Mouse (Mus musculus) erythroblast, adult 5-6 weeks (primary cell): ENCODE results near the gene Vwa5a. TPM values are rescaled to one million over a fixed set of nuclear protein-coding genes. Genes with fewer than 3 reads are reported as not detected.
A peak's percentile ranks its signal among the peaks of the same experiment; 100 is the strongest.

Experiments
- ATAC-seq: replicated peaks from 2 replicates; pipeline ENCODE4 v1.8.0; 2016; ENCODE audit warnings: moderate number of reproducible peaks, mild to moderate bottlenecking, moderate TSS enrichment, inconsistent platforms; ENCODE audit not compliant: poor library complexity, low FRiP score, severe bottlenecking
- total RNA-seq, 2 experiments: library from RNA; stranded (forward) in 1 of 2; stranded (reverse) in 1 of 2; fragments of 150-400 nt in 1 of 2; fragments of 200-764, 138-1000 nt in 1 of 2; gene quantifications; 2 replicates each; pipeline versions ENCODE4 v1.2.3 to v1.2.4; 2015 to 2017; ENCODE audit warnings: low replicate concordance in 2 of 2

The Vwa5a gene
- total RNA-seq (2015; ENCODE audit: low replicate concordance) (24.4 and 37.2 TPM in 2 replicates), total RNA-seq (2017; ENCODE audit: low replicate concordance) (38.8 and 52.7 TPM in 2 replicates)

- 0 out of 2 replicates have a peak, but pooled peaks have one; percentile 58 for ATAC-seq
Observed at GRCm38 (mm10) chr9:38718102-38718501, at the start of gene Vwa5a. TSS of gene Vwa5a (plus strand) at chr9:38718268.

DNA sequence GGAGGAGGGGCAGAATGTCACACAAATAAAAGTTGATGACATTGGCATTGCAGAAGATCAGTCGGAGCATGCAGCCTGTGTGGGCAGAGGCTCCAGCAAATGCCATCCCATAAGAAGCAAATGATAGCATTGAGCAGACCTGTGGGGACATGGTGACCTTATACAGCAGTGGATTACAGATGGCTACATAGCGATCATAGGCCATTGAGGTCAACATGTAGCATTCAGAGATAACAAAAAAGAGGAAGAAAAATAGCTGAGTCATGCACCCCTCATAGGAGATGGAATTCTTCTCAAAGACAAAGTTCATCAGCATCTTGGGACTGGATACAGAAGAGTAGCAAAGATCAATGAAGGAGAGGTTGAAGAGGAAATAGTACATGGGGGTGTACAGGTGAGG is 45.2 kb upstream of the Vwa5a start:
- no peak for ATAC-seq

DNA sequence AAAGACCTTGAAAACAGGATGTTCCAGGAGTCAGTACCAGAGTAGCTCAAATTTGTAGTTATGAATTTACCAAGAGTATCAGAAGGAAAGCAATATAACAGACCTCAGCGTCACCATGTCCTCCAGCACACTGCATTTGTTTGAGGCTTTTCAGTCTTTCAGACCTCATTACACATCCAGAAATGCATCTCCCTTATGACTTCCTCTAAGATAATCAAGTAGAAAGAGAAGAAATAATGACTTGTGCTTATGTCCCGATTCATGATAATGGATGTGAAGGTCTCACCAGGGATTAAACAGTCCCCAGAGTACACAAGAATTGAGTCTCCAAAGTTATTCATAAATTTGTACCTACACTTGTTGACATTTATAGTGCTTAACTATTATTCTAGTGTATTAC is 43.6 kb upstream of the Vwa5a start, which contains the start of gene Olfr918:
TSS of gene Olfr918 (minus strand) at position 101 of the 400 bp plus-strand sequence.
- no peak for ATAC-seq

GRCm38 (mm10) chr9:38718927-38719441 is 916 bp downstream of the Vwa5a start:
- ATAC-seq, result peak; percentile 96

DNA sequence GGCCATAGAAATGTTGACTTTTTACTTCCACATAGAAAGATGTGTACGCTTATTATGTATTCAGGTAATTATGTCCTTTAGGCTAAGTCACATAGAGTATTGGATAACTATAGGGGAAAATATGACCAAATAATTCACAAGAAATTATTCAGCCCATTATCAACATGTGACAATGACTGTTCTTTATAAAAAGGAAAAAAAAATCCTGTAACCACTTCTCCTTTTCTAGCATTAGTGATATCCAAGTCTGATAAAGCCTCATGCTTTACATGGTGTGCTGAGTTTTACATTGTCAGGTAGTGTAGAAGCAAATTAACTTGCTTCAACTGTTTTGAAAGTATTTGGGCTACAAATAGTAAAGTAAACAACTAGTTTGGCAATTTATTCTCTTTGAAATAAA is 6.0 kb downstream of the Vwa5a start:
- no peak for ATAC-seq

DNA sequence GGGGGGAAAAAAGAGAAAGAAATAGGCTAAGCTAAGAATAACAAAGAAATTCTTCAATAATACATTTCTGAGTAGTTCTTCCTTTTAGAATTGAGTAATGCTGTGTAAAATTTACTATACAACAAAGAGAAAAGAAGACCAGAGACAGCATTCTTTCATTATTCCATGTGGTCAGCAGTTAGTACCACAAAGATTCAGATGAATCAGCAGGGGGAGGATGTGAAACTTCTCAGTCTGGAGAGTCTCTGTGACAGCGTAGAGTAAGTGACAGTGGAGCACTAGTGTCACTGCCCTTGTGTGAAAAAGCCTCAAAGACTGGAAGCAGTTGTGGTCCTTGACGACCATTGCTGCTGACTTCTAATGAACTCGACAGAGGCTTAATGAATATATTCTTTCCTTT is 10.2 kb downstream of the Vwa5a start:
- ATAC-seq, result no peak

DNA sequence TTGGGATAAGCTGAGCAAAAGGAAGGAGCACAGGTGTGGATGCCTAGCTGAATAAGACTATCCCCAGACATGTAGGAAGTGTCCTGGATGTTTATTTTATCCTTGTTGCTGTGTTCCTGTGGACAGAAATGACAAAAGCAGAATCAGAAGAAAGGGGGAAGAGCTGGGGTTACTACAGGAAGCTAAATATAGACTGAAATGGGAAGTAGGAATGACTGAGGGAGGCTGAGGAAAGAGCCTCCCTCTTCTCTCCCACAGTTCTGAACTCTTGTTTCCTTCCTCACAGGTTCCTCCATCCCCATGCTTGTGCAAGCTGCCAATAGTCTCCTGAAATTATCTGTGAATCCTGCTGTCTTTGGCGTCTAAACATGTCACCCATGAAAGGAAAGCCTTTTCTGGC is 23.3 kb downstream of the Vwa5a start:
- no peak for ATAC-seq

DNA sequence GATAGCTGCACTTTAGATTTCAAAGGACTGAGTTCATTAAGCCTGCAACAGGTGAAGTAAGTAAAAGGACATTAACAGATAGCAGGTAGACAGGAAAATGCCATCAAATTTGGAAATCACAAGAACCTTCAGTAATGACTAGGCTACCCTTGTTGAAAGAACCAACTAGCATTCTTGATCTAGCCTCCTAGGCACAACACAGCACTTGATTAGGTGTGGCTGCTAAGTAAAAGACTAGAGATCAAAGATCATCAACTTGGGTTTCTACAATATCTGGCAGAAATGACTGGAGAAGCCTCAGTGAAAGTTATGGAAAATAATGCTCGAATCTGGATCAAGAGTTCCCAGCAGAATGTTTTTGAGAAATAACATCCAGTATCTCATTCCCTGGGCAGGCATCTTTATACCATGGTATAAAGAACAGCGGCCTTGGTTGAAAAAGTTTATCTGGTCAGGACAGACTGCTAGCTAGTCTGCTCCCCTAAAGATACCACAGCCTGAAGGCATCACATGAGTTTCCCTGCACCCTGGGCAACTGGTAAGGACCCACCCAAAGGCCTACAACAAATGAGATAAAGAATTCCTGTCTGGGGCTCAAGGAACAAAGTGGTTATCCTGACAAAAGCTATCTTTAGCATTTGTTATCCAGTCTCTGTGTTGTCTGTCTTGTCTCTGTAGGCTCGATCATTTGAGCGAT is 26.7 kb downstream of the Vwa5a start:
- ATAC-seq, result peak; percentile 94

- no peak for ATAC-seq
Observed at GRCm38 (mm10) chr9:38751999-38752398, 33.9 kb downstream of the Vwa5a start, which contains the start of gene Olfr920. TSS of gene Olfr920 (plus strand) at chr9:38752299.

DNA sequence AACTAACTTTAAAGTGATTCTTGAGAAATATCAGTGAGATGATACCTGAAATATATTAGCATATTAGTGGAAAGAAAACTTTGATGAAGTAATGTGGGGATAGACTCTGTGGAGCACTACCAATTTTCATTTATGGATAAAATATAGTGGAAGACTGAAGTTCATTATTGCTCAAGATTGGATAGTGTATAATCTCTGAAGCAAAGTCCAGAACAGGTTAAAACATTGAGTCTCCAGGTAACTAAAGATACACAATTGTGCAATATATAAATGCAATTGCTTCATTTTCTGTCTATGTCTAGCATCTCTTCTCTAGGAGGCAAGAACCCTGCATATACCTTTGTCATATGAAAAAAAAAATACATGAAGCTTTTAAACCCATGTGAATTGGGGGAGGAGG is 54.7 kb downstream of the Vwa5a start, which contains the start of gene Olfr921:
TSS of gene Olfr921 (plus strand) at position 301 of the 400 bp plus-strand sequence.
- ATAC-seq, result no peak

GRCm38 (mm10) chr9:38792689-38793088 is 74.6 kb downstream of the Vwa5a start:
- no peak for ATAC-seq

Other genes with a start within 250 kb of the Vwa5a start
- gene Olfr905, start 247.2 kb upstream of the Vwa5a start, total RNA-seq (2015; ENCODE audit: low replicate concordance), result not detected in 2 replicates
- gene Olfr905, start 247.2 kb upstream of the Vwa5a start, total RNA-seq (2017; ENCODE audit: low replicate concordance), result not detected in 2 replicates
- gene Olfr906, start 231.2 kb upstream of the Vwa5a start, total RNA-seq (2015; ENCODE audit: low replicate concordance), result not detected in 2 replicates
- gene Olfr906, start 231.2 kb upstream of the Vwa5a start, total RNA-seq (2017; ENCODE audit: low replicate concordance), result not detected in 2 replicates
- gene Olfr907, start 222.5 kb upstream of the Vwa5a start, total RNA-seq (2015; ENCODE audit: low replicate concordance), result not detected in 2 replicates
- gene Olfr907, start 222.5 kb upstream of the Vwa5a start, total RNA-seq (2017; ENCODE audit: low replicate concordance), result not detected in 2 replicates
- gene Olfr911-ps1, start 196.7 kb upstream of the Vwa5a start, total RNA-seq (2015; ENCODE audit: low replicate concordance), result not detected in 2 replicates
- not detected in 2 replicates for gene Olfr911-ps1, start 196.7 kb upstream of the Vwa5a start, total RNA-seq (2017; ENCODE audit: low replicate concordance)
- gene Olfr910, start 180.4 kb upstream of the Vwa5a start, total RNA-seq (2015; ENCODE audit: low replicate concordance), result not detected in 2 replicates
- gene Olfr910, start 180.4 kb upstream of the Vwa5a start, total RNA-seq (2017; ENCODE audit: low replicate concordance), result not detected in 2 replicates
- gene Olfr912, start 138.1 kb upstream of the Vwa5a start, total RNA-seq (2015; ENCODE audit: low replicate concordance), result not detected in 2 replicates
- gene Olfr912, start 138.1 kb upstream of the Vwa5a start, total RNA-seq (2017; ENCODE audit: low replicate concordance), result not detected in 2 replicates
- not detected in 2 replicates for gene Olfr913, start 125.5 kb upstream of the Vwa5a start, total RNA-seq (2015; ENCODE audit: low replicate concordance)
- gene Olfr913, start 125.5 kb upstream of the Vwa5a start, total RNA-seq (2017; ENCODE audit: low replicate concordance), result not detected in 2 replicates
- gene Olfr914, start 113.2 kb upstream of the Vwa5a start, total RNA-seq (2015; ENCODE audit: low replicate concordance), result not detected in 2 replicates
- gene Olfr914, start 113.2 kb upstream of the Vwa5a start, total RNA-seq (2017; ENCODE audit: low replicate concordance), result not detected in 2 replicates
- not detected in 2 replicates for gene Olfr916, start 58.4 kb upstream of the Vwa5a start, total RNA-seq (2015; ENCODE audit: low replicate concordance)
- gene Olfr916, start 58.4 kb upstream of the Vwa5a start, total RNA-seq (2017; ENCODE audit: low replicate concordance), result not detected in 2 replicates
- gene Olfr917, start 52.4 kb upstream of the Vwa5a start, total RNA-seq (2015; ENCODE audit: low replicate concordance), result not detected in 2 replicates
- gene Olfr917, start 52.4 kb upstream of the Vwa5a start, total RNA-seq (2017; ENCODE audit: low replicate concordance), result not detected in 2 replicates
- gene Olfr918, start 43.7 kb upstream of the Vwa5a start, total RNA-seq (2015; ENCODE audit: low replicate concordance), result not detected in 2 replicates
- not detected in 2 replicates for gene Olfr918, start 43.7 kb upstream of the Vwa5a start, total RNA-seq (2017; ENCODE audit: low replicate concordance)
- not detected in 2 replicates for gene Olfr919, start 14.6 kb upstream of the Vwa5a start, total RNA-seq (2015; ENCODE audit: low replicate concordance)
- not detected in 2 replicates for gene Olfr919, start 14.6 kb upstream of the Vwa5a start, total RNA-seq (2017; ENCODE audit: low replicate concordance)
- gene Olfr920, start 34.0 kb downstream of the Vwa5a start, total RNA-seq (2015; ENCODE audit: low replicate concordance), result not detected in 2 replicates
- 0.28 TPM in 1 of 2 replicates, not detected in the other for gene Olfr920, start 34.0 kb downstream of the Vwa5a start, total RNA-seq (2017; ENCODE audit: low replicate concordance)
- not detected in 2 replicates for gene Olfr921, start 54.8 kb downstream of the Vwa5a start, total RNA-seq (2015; ENCODE audit: low replicate concordance)
- not detected in 2 replicates for gene Olfr921, start 54.8 kb downstream of the Vwa5a start, total RNA-seq (2017; ENCODE audit: low replicate concordance)
- not detected in 2 replicates for gene Olfr922, start 96.3 kb downstream of the Vwa5a start, total RNA-seq (2015; ENCODE audit: low replicate concordance)
- not detected in 2 replicates for gene Olfr922, start 96.3 kb downstream of the Vwa5a start, total RNA-seq (2017; ENCODE audit: low replicate concordance)
- gene Olfr923, start 108.3 kb downstream of the Vwa5a start, total RNA-seq (2015; ENCODE audit: low replicate concordance), result not detected in 2 replicates
- not detected in 2 replicates for gene Olfr923, start 108.3 kb downstream of the Vwa5a start, total RNA-seq (2017; ENCODE audit: low replicate concordance)
- gene Olfr924, start 126.2 kb downstream of the Vwa5a start, total RNA-seq (2015; ENCODE audit: low replicate concordance), result not detected in 2 replicates
- gene Olfr924, start 126.2 kb downstream of the Vwa5a start, total RNA-seq (2017; ENCODE audit: low replicate concordance), result 0.28 TPM in 1 of 2 replicates, not detected in the other
- gene Olfr26, start 136.8 kb downstream of the Vwa5a start, total RNA-seq (2015; ENCODE audit: low replicate concordance), result not detected in 2 replicates
- gene Olfr26, start 136.8 kb downstream of the Vwa5a start, total RNA-seq (2017; ENCODE audit: low replicate concordance), result not detected in 2 replicates
- not detected in 2 replicates for gene Olfr926, start 158.9 kb downstream of the Vwa5a start, total RNA-seq (2015; ENCODE audit: low replicate concordance)
- not detected in 2 replicates for gene Olfr926, start 158.9 kb downstream of the Vwa5a start, total RNA-seq (2017; ENCODE audit: low replicate concordance)
- gene Olfr930, start 211.5 kb downstream of the Vwa5a start, total RNA-seq (2015; ENCODE audit: low replicate concordance), result not detected in 2 replicates
- not detected in 2 replicates for gene Olfr930, start 211.5 kb downstream of the Vwa5a start, total RNA-seq (2017; ENCODE audit: low replicate concordance)